Mouse (Mus musculus) liver, adult 2 months (tissue): Measurements from ENCODE around the gene Slc30a5. TPM values are rescaled to one million over a fixed set of nuclear protein-coding genes. Genes with fewer than 3 reads are reported as not detected.
"Not testable (repeated sequence)": the region's sequence is repeated elsewhere in the genome, so short reads cannot be mapped to it uniquely, and the experiment has no call there.

Source experiments
- DNase-seq: peaks from one replicate; pipeline ENCODE4 v3.0.0-alpha.2; 2011; ENCODE audit warnings: low read depth, low spot score; ENCODE audit errors: extremely low read depth
- H3K27ac ChIP-seq: fragments of 200-500 bp; replicated peaks from 2 replicates; pipeline ENCODE4 v1.5.1; 2012; ENCODE audit warnings: low read depth, mild to moderate bottlenecking, control low read depth, inconsistent platforms, low read length; ENCODE audit not compliant: insufficient read depth
- H3K27me3 ChIP-seq: fragments of 200-500 bp; 2 replicates; pipeline ENCODE4 v1.6.1; 2012; ENCODE audit warnings: mild to moderate bottlenecking, moderate library complexity, low read length, inconsistent platforms; ENCODE audit not compliant: control insufficient read depth, insufficient read depth
- H3K36me3 ChIP-seq: fragments of 200-500 bp; 2 replicates; pipeline ENCODE4 v1.6.1; 2012; ENCODE audit warnings: low read length, inconsistent platforms; ENCODE audit not compliant: control insufficient read depth, insufficient read depth
- H3K4me1 ChIP-seq: fragments of 200-500 bp; 2 replicates; pipeline ENCODE4 v1.6.1; 2011; ENCODE audit warnings: low read length; ENCODE audit not compliant: control insufficient read depth, insufficient read depth
- H3K4me3 ChIP-seq: fragments of 200-500 bp; 2 replicates; pipeline ENCODE4 v1.5.1; 2011; ENCODE audit warnings: low read depth, mild to moderate bottlenecking, control low read depth, low read length, moderate library complexity; ENCODE audit not compliant: insufficient read depth
- H3K79me2 ChIP-seq: fragments of 200-500 bp; 2 replicates; pipeline ENCODE4 v1.6.1; 2012; ENCODE audit warnings: inconsistent platforms, mild to moderate bottlenecking, low read length, moderate library complexity; ENCODE audit not compliant: control insufficient read depth, insufficient read depth
- H3K9ac ChIP-seq: fragments of 200-500 bp; 2 replicates; pipeline ENCODE4 v1.6.1; 2012; ENCODE audit warnings: low read depth, mild to moderate bottlenecking, control low read depth, inconsistent platforms, low read length
- CTCF ChIP-seq: fragments of 200-500 bp; IDR thresholded peaks from 2 replicates; pipeline ENCODE4 v1.5.1; 2011; ENCODE audit warnings: low read depth, low read length, control low read depth
- POLR2A ChIP-seq: fragments of 200-500 bp; IDR thresholded peaks from 2 replicates; pipeline ENCODE4 v1.6.1; 2011; ENCODE audit warnings: low read length, control low read depth; ENCODE audit not compliant: insufficient read depth; ENCODE audit errors: extremely low read depth
- WGBS: fragments of 180-500 bp; shearing (Covaris S2); methylation state at CpG from one replicate; pipeline ENCODE4 v1.1.7; 2018; 5-methylcytosine and 5-hydroxymethylcytosine counted together
- polyA plus RNA-seq: library from polyadenylated mRNA; depleted of rRNA; stranded (reverse); fragments of >200 nt; gene quantifications from 2 replicates; pipeline ENCODE4 v1.2.3, GENCODE M21; 2012
- total RNA-seq: library from RNA; depleted of rRNA; stranded (reverse); fragments of >200 nt; gene quantifications from 2 replicates; pipeline ENCODE4 v1.2.3, GENCODE M21; 2014

Slc30a5 gene
- total and polyA plus RNA-seq, 2 experiments = 15.6 to 38.1 TPM

GRCm38 (mm10) chr13:100824306-100824705 is 8.9 kb downstream of the Slc30a5 start:
- 69% methylated on average over 6 of the region's 6 CpGs for WGBS
- Histone ChIP-seq H3K27ac (no peak overlapping the region), H3K79me2 (no peaks in the 10 kb centered on the region; the same call in 1 of the 2 replicates), H3K36me3 (peaks cover 59% of the 10 kb centered on the region), H3K27me3 (no peaks in the 10 kb centered on the region), H3K4me3 (no peak overlapping the region), H3K9ac (no peak overlapping the region), H3K4me1 (no peaks in the 10 kb centered on the region)
- TF ChIP-seq POLR2A (no peak), CTCF (no peak)
- DNase-seq = no peak

GRCm38 (mm10) chr13:100823863-100824262 is 9.4 kb downstream of the Slc30a5 start:
- Histone ChIP-seq H3K4me3 (no peak overlapping the region), H3K4me1 (no peaks in the 10 kb centered on the region), H3K27ac (no peak overlapping the region), H3K9ac (no peak overlapping the region), H3K36me3 (peaks cover 60% of the 10 kb centered on the region), H3K79me2 (no peaks in the 10 kb centered on the region; the same call in 1 of the 2 replicates), H3K27me3 (no peaks in the 10 kb centered on the region)
- no peak for TF ChIP-seq CTCF
- no peak for TF ChIP-seq POLR2A
- DNase-seq = no peak
- 96% methylated on average over 3 of the region's 3 CpGs for WGBS

- Histone ChIP-seq H3K9ac (no peak overlapping the region), H3K36me3 (peaks cover 62% of the 10 kb centered on the region), H3K4me1 (no peaks in the 10 kb centered on the region), H3K27ac (no peak overlapping the region), H3K4me3 (no peak overlapping the region), H3K79me2 (no peaks in the 10 kb centered on the region), H3K27me3 (no peaks in the 10 kb centered on the region)
- DNase-seq = no peak
- TF ChIP-seq POLR2A (no peak), CTCF (no peak)
- 93% methylated on average over 6 of the region's 6 CpGs for WGBS
These were observed 18.8 kb downstream of the Slc30a5 start for GRCm38 (mm10) chr13:100814451-100814850.

- Histone ChIP-seq H3K79me2 (no peaks in the 10 kb centered on the region), H3K4me3 (no peak overlapping the region), H3K36me3 (peaks cover 65% of the 10 kb centered on the region), H3K9ac (no peak overlapping the region), H3K27me3 (no peaks in the 10 kb centered on the region), H3K4me1 (no peaks in the 10 kb centered on the region), H3K27ac (no peak overlapping the region)
- TF ChIP-seq POLR2A (no peak), CTCF (no peak)
- no peak for DNase-seq
- WGBS = 96% methylated on average over 3 of the region's 3 CpGs
These were observed 27.5 kb downstream of the Slc30a5 start for GRCm38 (mm10) chr13:100805776-100806175.

- no peaks in the 10 kb centered on the region for H3K27me3 ChIP-seq
- no peaks in the 10 kb centered on the region for H3K4me1 ChIP-seq
- 76% methylated on average over 6 of the region's 6 CpGs for WGBS
- H3K79me2 ChIP-seq = no peaks in the 10 kb centered on the region
- no peak for TF ChIP-seq CTCF
- TF ChIP-seq POLR2A = no peak
- H3K4me3 ChIP-seq = no peak overlapping the region
- peaks cover 10% of the 10 kb centered on the region for H3K36me3 ChIP-seq
- DNase-seq = no peak
- no peak overlapping the region for H3K9ac ChIP-seq
- no peak overlapping the region for H3K27ac ChIP-seq
These were observed 36.1 kb downstream of the Slc30a5 start for GRCm38 (mm10) chr13:100797171-100797570.

GRCm38 (mm10) chr13:100789083-100789482 is 44.1 kb downstream of the Slc30a5 start:
- TF ChIP-seq POLR2A = no peak
- TF ChIP-seq CTCF = no peak
- Histone ChIP-seq H3K79me2 (no peaks in the 10 kb centered on the region), H3K27me3 (no peaks in the 10 kb centered on the region), H3K4me1 (no peaks in the 10 kb centered on the region; the same call in 1 of the 2 replicates), H3K27ac (no peak overlapping the region), H3K36me3 (no peaks in the 10 kb centered on the region), H3K4me3 (no peak overlapping the region), H3K9ac (no peak overlapping the region)
- WGBS = 95% methylated on average over 3 of the region's 3 CpGs
- no peak for DNase-seq

GRCm38 (mm10) chr13:100788057-100788456 is 45.2 kb downstream of the Slc30a5 start:
- 94% methylated on average over 12 of the region's 14 CpGs for WGBS
- not testable (repeated sequence) for H3K27me3 ChIP-seq, H3K36me3 ChIP-seq, DNase-seq, H3K79me2 ChIP-seq, H3K27ac ChIP-seq, H3K4me1 ChIP-seq, H3K4me3 ChIP-seq, H3K9ac ChIP-seq
